Mouse (Mus musculus): Measurements from ENCODE around the gene Nhsl2. TPM values are rescaled to one million over a fixed set of nuclear protein-coding genes. Genes with fewer than 3 reads are reported as not detected.

Gene Nhsl2
- polyA plus RNA-seq, 1 experiment: 4.5 TPM

- DNase-seq (ENCODE audit: low read depth): peak; percentile 93
- TF ChIP-seq CTCF (IDR thresholded peaks at IDR 0.05; ENCODE audit: borderline replicate concordance, extremely low read depth, insufficient read depth, insufficient read length) (no peak), POLR2A (IDR thresholded peaks at IDR 0.05; ENCODE audit: borderline replicate concordance, extremely low read depth, insufficient read depth, insufficient read length, poor library complexity, severe bottlenecking) (no peak)
These were observed 144.8 kb downstream of the Nhsl2 start for GRCm38 (mm10) chrX:101993841-101994571.

GRCm38 (mm10) chrX:101996726-101997125 lies 147.5 kb downstream of the Nhsl2 start:
- TF ChIP-seq CTCF (IDR thresholded peaks at IDR 0.05; ENCODE audit: borderline replicate concordance, extremely low read depth, insufficient read depth, insufficient read length) (no peak), POLR2A (IDR thresholded peaks at IDR 0.05; ENCODE audit: borderline replicate concordance, extremely low read depth, insufficient read depth, insufficient read length, poor library complexity, severe bottlenecking) (no peak)
- DNase-seq (ENCODE audit: low read depth): no peak

GRCm38 (mm10) chrX:102003632-102004315 lies 154.6 kb downstream of the Nhsl2 start:
- TF ChIP-seq POLR2A (IDR thresholded peaks at IDR 0.05; ENCODE audit: borderline replicate concordance, extremely low read depth, insufficient read depth, insufficient read length, poor library complexity, severe bottlenecking) (no peak), CTCF (IDR thresholded peaks at IDR 0.05; ENCODE audit: borderline replicate concordance, extremely low read depth, insufficient read depth, insufficient read length) (no peak; the same call in 1 of the 2 replicates)

GRCm38 (mm10) chrX:102004370-102004769 lies 155.2 kb downstream of the Nhsl2 start:
- peak; percentile 25 for DNase-seq (ENCODE audit: low read depth)
- TF ChIP-seq CTCF (IDR thresholded peaks at IDR 0.05; ENCODE audit: borderline replicate concordance, extremely low read depth, insufficient read depth, insufficient read length): no peak
- no peak for TF ChIP-seq POLR2A (IDR thresholded peaks at IDR 0.05; ENCODE audit: borderline replicate concordance, extremely low read depth, insufficient read depth, insufficient read length, poor library complexity, severe bottlenecking)

More at GRCm38 (mm10) chrX:102003632-102004315, 154.6 kb downstream of the Nhsl2 start:
- peak; percentile 83 for DNase-seq (ENCODE audit: low read depth)

- DNase-seq (ENCODE audit: low read depth): peak; percentile 9
- no peak for TF ChIP-seq CTCF (IDR thresholded peaks at IDR 0.05; ENCODE audit: borderline replicate concordance, extremely low read depth, insufficient read depth, insufficient read length)
- no peak for TF ChIP-seq POLR2A (IDR thresholded peaks at IDR 0.05; ENCODE audit: borderline replicate concordance, extremely low read depth, insufficient read depth, insufficient read length, poor library complexity, severe bottlenecking)
These were observed 156.0 kb downstream of the Nhsl2 start for GRCm38 (mm10) chrX:102005141-102005641.

GRCm38 (mm10) chrX:102007935-102008334 lies 158.8 kb downstream of the Nhsl2 start:
- DNase-seq (ENCODE audit: low read depth): no peak
- no peak for TF ChIP-seq CTCF (IDR thresholded peaks at IDR 0.05; ENCODE audit: borderline replicate concordance, extremely low read depth, insufficient read depth, insufficient read length)
- TF ChIP-seq POLR2A (IDR thresholded peaks at IDR 0.05; ENCODE audit: borderline replicate concordance, extremely low read depth, insufficient read depth, insufficient read length, poor library complexity, severe bottlenecking): no peak

GRCm38 (mm10) chrX:102017213-102017923 lies 168.2 kb downstream of the Nhsl2 start:
- DNase-seq (ENCODE audit: low read depth): no peak
- TF ChIP-seq CTCF (IDR thresholded peaks at IDR 0.05; ENCODE audit: borderline replicate concordance, extremely low read depth, insufficient read depth, insufficient read length) (no peak), POLR2A (IDR thresholded peaks at IDR 0.05; ENCODE audit: borderline replicate concordance, extremely low read depth, insufficient read depth, insufficient read length, poor library complexity, severe bottlenecking) (no peak)

GRCm38 (mm10) chrX:102018890-102019289 lies 169.7 kb downstream of the Nhsl2 start:
- TF ChIP-seq CTCF (IDR thresholded peaks at IDR 0.05; ENCODE audit: borderline replicate concordance, extremely low read depth, insufficient read depth, insufficient read length): no peak
- TF ChIP-seq POLR2A (IDR thresholded peaks at IDR 0.05; ENCODE audit: borderline replicate concordance, extremely low read depth, insufficient read depth, insufficient read length, poor library complexity, severe bottlenecking): no peak
- no peak for DNase-seq (ENCODE audit: low read depth)

- DNase-seq (ENCODE audit: low read depth): no peak
- TF ChIP-seq CTCF (IDR thresholded peaks at IDR 0.05; ENCODE audit: borderline replicate concordance, extremely low read depth, insufficient read depth, insufficient read length): no peak
- no peak for TF ChIP-seq POLR2A (IDR thresholded peaks at IDR 0.05; ENCODE audit: borderline replicate concordance, extremely low read depth, insufficient read depth, insufficient read length, poor library complexity, severe bottlenecking)
These were observed 170.5 kb downstream of the Nhsl2 start for GRCm38 (mm10) chrX:102019471-102020240.

- TF ChIP-seq POLR2A (IDR thresholded peaks at IDR 0.05; ENCODE audit: borderline replicate concordance, extremely low read depth, insufficient read depth, insufficient read length, poor library complexity, severe bottlenecking): no peak
- no peak for TF ChIP-seq CTCF (IDR thresholded peaks at IDR 0.05; ENCODE audit: borderline replicate concordance, extremely low read depth, insufficient read depth, insufficient read length)
- DNase-seq (ENCODE audit: low read depth): no peak
These were observed 175.8 kb downstream of the Nhsl2 start for GRCm38 (mm10) chrX:102024976-102025375.

Data from brain, embryonic 14.5 days (tissue).